Comparison of ENCODE assay signal across 13 mouse cellular contexts in genomic region chr17:27377151-27377550, GRCm38 (mm10).
A peak's percentile ranks its signal among the peaks of the same experiment; 100 is the strongest.
DNase-seq lines count a peak whose midpoint lies in the region; ATAC-seq and TF ChIP-seq lines count a peak whose summit lies in the region.
"Had no signal": no experiment of that assay in that cellular context is flagged by ENCODE, and none has a peak within 500 bp of the region (broad histone marks: within the 10 kb centered on the region; RNA-seq: fewer than 3 reads in every experiment).

No protein-coding gene starts in this region.

- peak; percentile 54 for TF ChIP-seq CTCF in intestine, postnatal 0 days (IDR thresholded peaks at IDR 0.05; ENCODE audit: low read depth)
- peak; percentile 41 for TF ChIP-seq CTCF in lung, embryonic 14.5 days (IDR thresholded peaks at IDR 0.05; ENCODE audit: low read depth)

- H3K4me3 ChIP-seq in intestine, postnatal 0 days (ENCODE audit: low read depth, low read length), result no peak overlapping the region
- no peak overlapping the region for H3K4me3 ChIP-seq in intestine, embryonic 16.5 days (ENCODE audit: low read length)
- no peak overlapping the region for H3K4me3 ChIP-seq in lung, embryonic 14.5 days (ENCODE audit: low read depth, low read length)
- no peak overlapping the region for H3K4me3 ChIP-seq in ES-E14 (ENCODE audit: insufficient read depth in 1 of 2, low read depth in 1 of 2, low read length in 2 of 2, poor library complexity in 1 of 2, severe bottlenecking in 1 of 2)
- H3K4me3 ChIP-seq: forebrain, embryonic 10.5 days; hindbrain, embryonic 13.5 days; neural tube, embryonic 13.5 days had no signal

- 98% methylated on average over 1 of the region's 1 CpGs for WGBS in intestine, postnatal 0 days
- 93% methylated on average over 1 of the region's 1 CpGs for WGBS in intestine, embryonic 16.5 days
- WGBS in lung, embryonic 14.5 days, result 96% methylated on average over 1 of the region's 1 CpGs

- H3K27me3 ChIP-seq in intestine, postnatal 0 days (replicated peaks; ENCODE audit: control insufficient read depth, insufficient read depth, low read length), result no peaks in the 10 kb centered on the region
- no peaks in the 10 kb centered on the region for H3K27me3 ChIP-seq in intestine, embryonic 16.5 days (replicated peaks; ENCODE audit: control insufficient read depth, insufficient read depth, low read length)
- H3K27me3 ChIP-seq in lung, embryonic 14.5 days (ENCODE audit: insufficient read depth, low read length), result no peaks in the 10 kb centered on the region
- no peaks in the 10 kb centered on the region for H3K27me3 ChIP-seq in splenic B cell, adult 2 months (ENCODE audit: control insufficient read depth, insufficient read depth, low read length, poor library complexity, severe bottlenecking)

- H3K36me3 ChIP-seq in intestine, postnatal 0 days (ENCODE audit: control insufficient read depth, insufficient read depth), result no peaks in the 10 kb centered on the region
- no peaks in the 10 kb centered on the region for H3K36me3 ChIP-seq in intestine, embryonic 16.5 days (ENCODE audit: control insufficient read depth, insufficient read depth, low read length)
- H3K36me3 ChIP-seq in lung, embryonic 14.5 days (ENCODE audit: insufficient read depth), result no peaks in the 10 kb centered on the region
- H3K36me3 ChIP-seq in ES-E14 (ENCODE audit: control insufficient read depth, insufficient read depth, low read length, poor library complexity, severe bottlenecking), result no peaks in the 10 kb centered on the region; the same call in 1 of the 2 replicates
- H3K36me3 ChIP-seq in splenic B cell, adult 2 months (ENCODE audit: control insufficient read depth, insufficient read depth, low read length, poor library complexity, severe bottlenecking), result no peaks in the 10 kb centered on the region
- H3K36me3 ChIP-seq: forebrain, embryonic 10.5 days; hindbrain, embryonic 13.5 days; neural tube, embryonic 13.5 days had no signal

- ATAC-seq in intestine, postnatal 0 days, result no peak
- no peak for ATAC-seq in intestine, embryonic 16.5 days
- no peak for ATAC-seq in lung, embryonic 14.5 days (ENCODE audit: insufficient read depth)

- no peaks in the 10 kb centered on the region for H3K4me1 ChIP-seq in intestine, postnatal 0 days (replicated peaks; ENCODE audit: control insufficient read depth, insufficient read depth, low read length)
- H3K4me1 ChIP-seq in intestine, embryonic 16.5 days (ENCODE audit: control insufficient read depth, insufficient read depth, low read length), result peaks cover 6% of the 10 kb centered on the region; the same call in 1 of the 2 replicates
- 0 out of 2 replicates have a peak, but pooled peaks cover 4% of the 10 kb centered on the region for H3K4me1 ChIP-seq in lung, embryonic 14.5 days (ENCODE audit: insufficient read depth)
- peaks cover 0 to 6% of the 10 kb centered on the region in 2 experiments; a peak in 1 of 4 replicates for H3K4me1 ChIP-seq in ES-E14 (ENCODE audit: control insufficient read depth in 2 of 2, insufficient read depth in 2 of 2, low read length in 2 of 2, poor library complexity in 1 of 2)

- H3K9me3 ChIP-seq in intestine, postnatal 0 days (ENCODE audit: control insufficient read depth), result no peaks in the 10 kb centered on the region
- H3K9me3 ChIP-seq in intestine, embryonic 16.5 days (ENCODE audit: control insufficient read depth, low read length), result peaks cover 5% of the 10 kb centered on the region; the same call in 1 of the 2 replicates
- H3K9me3 ChIP-seq in lung, embryonic 14.5 days (ENCODE audit: low read depth, low read length), result no peaks in the 10 kb centered on the region; the same call in 1 of the 2 replicates
- no peaks in the 10 kb centered on the region for H3K9me3 ChIP-seq in ES-E14 (ENCODE audit: control insufficient read depth, insufficient read depth, low read depth, low read length)

- no peak overlapping the region for H3K27ac ChIP-seq in intestine, postnatal 0 days (ENCODE audit: low read depth, low read length)
- H3K27ac ChIP-seq in intestine, embryonic 16.5 days (ENCODE audit: low read length), result no peak overlapping the region
- no peak overlapping the region for H3K27ac ChIP-seq in lung, embryonic 14.5 days (ENCODE audit: low read depth)
- H3K27ac ChIP-seq in ES-E14 (ENCODE audit: insufficient read depth, low read depth, low read length, poor library complexity, severe bottlenecking), result no peak overlapping the region
- H3K27ac ChIP-seq: forebrain, embryonic 10.5 days; hindbrain, embryonic 13.5 days; neural tube, embryonic 13.5 days had no signal

- DNase-seq in lung, embryonic 14.5 days, result no peak
- no peak for DNase-seq in lung, postnatal 14 days
- DNase-seq in ES-E14 (ENCODE audit: low read depth, low spot score), result no peak
- peak; percentile 34 for DNase-seq in splenic B cell, adult 2 months (ENCODE audit: low read depth, low spot score)
- DNase-seq in adrenal gland, adult 2 months, result no peak
- DNase-seq: cerebellum, adult 18-20 months; kidney, adult 18-20 months; thymus, postnatal 25 days had no signal

- H3K9ac ChIP-seq in intestine, postnatal 0 days (ENCODE audit: low read depth, low read length), result no peak overlapping the region
- H3K9ac ChIP-seq in intestine, embryonic 16.5 days (ENCODE audit: low read depth, low read length), result no peak overlapping the region
- H3K9ac ChIP-seq in lung, embryonic 14.5 days, result no peak overlapping the region
- H3K9ac ChIP-seq in ES-E14 (ENCODE audit: insufficient read depth, low read depth, low read length, poor library complexity, severe bottlenecking), result no peak overlapping the region
- H3K9ac ChIP-seq: hindbrain, embryonic 13.5 days; neural tube, embryonic 13.5 days had no signal

- H3K4me2 ChIP-seq in intestine, postnatal 0 days (replicated peaks; ENCODE audit: low read depth), result no peak overlapping the region
- no peak overlapping the region for H3K4me2 ChIP-seq in intestine, embryonic 16.5 days (ENCODE audit: low read depth, low read length)
- H3K4me2 ChIP-seq in lung, embryonic 14.5 days, result no peak overlapping the region
- H3K4me2 ChIP-seq: hindbrain, embryonic 13.5 days; neural tube, embryonic 13.5 days had no signal

- in situ Hi-C loops in ES-E14 (cut with MboI; ENCODE audit: low sequenced_read_pairs in 2 of 2, unreplicated experiment in 2 of 2), result no loop called here

TF ChIP-seq in ES-E14, 5 proteins besides CTCF, POLR2A, EP300 and RAD21:
- peak; percentile 18; the same call in 1 of the 2 replicates for TF ChIP-seq ZC3H11A (IDR thresholded peaks at IDR 0.05; ENCODE audit: borderline replicate concordance, low read depth, low read length)
- TF ChIP-seq CHD2 (IDR thresholded peaks at IDR 0.05; ENCODE audit: low read depth, low read length), result no peak
